Mouse (Mus musculus) embryo, embryonic 10.5 days (tissue): Measurements from ENCODE around the gene Csnk1g2.
"Not testable (repeated sequence)": the region's sequence is repeated elsewhere in the genome, so short reads cannot be mapped to it uniquely, and the experiment has no call there.

Source experiments
- DNase-seq: peaks from one replicate; pipeline ENCODE4 v3.0.0-alpha.2; 2015; ENCODE audit warnings: low spot score

The Csnk1g2 gene

DNA sequence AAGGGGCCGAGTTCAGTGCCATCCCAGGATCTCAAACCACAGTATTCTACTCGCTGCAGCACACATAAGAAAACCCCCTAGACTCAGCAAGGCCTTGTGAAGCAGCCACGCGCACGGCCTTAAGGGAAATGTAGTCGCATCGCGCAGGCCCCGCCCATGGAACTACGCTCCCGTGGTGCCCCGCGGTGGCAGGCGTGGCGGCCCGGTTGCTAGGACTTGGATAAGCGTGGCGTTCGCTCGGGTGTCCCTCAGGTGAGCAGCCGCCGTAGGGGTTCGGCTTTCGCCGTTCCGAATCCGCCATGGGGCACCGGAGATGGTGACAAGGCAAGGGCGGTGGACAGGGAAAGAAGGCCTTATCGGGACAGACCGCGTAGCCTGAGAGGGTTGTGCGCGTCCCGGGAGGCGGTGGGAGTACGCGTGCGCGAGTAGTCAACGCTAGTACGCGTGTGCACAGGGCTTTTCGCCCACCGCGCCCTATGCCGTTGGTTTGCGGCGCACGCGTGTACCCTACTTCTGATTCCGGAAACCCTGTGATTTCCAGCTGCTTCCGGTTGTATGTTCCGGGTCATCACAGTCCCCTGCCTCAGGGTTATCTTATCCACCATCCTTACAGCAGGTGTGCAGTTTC, 19.8 kb upstream of the Csnk1g2 start, which contains the start of the genes Scamp4 and Adat3:
Scamp4 (plus strand) TSS at position 175 of the 628 bp plus-strand sequence.
Adat3 (plus strand) TSS at position 183 of the 628 bp plus-strand sequence.
- peak; percentile 97 for DNase-seq

GRCm38 (mm10) chr10:80603364-80603763, 19.3 kb upstream of the Csnk1g2 start:
- no peak for DNase-seq

- DNase-seq, result no peak
These were observed 18.6 kb upstream of the Csnk1g2 start for GRCm38 (mm10) chr10:80604001-80604509.

GRCm38 (mm10) chr10:80604988-80605387, 17.6 kb upstream of the Csnk1g2 start:
- no peak for DNase-seq

GRCm38 (mm10) chr10:80605721-80606120, 16.9 kb upstream of the Csnk1g2 start, which contains the start of gene Gm49322:
Gene Gm49322 (plus strand): TSS chr10:80606021.
- DNase-seq, result not testable (repeated sequence)

DNA sequence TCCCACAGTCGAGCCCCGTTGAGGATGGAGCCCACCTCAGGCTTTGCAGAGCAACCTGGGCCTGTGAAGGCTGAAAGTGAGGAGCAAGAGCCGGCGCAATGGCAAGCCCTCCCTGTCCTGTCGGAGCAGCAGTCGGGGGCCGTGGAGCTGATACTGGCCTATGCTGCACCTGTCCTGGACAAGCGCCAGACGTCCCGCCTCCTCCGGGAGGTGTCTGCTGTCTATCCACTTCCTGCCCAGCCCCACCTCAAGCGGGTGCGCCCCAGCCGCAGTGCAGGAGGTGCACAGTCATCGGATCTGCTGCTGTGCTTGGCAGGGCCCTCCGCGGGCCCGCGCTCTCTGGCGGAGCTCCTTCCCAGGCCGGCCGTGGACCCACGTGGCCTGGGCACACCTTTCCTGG, 16.3 kb upstream of the Csnk1g2 start:
- DNase-seq, result no peak

DNA sequence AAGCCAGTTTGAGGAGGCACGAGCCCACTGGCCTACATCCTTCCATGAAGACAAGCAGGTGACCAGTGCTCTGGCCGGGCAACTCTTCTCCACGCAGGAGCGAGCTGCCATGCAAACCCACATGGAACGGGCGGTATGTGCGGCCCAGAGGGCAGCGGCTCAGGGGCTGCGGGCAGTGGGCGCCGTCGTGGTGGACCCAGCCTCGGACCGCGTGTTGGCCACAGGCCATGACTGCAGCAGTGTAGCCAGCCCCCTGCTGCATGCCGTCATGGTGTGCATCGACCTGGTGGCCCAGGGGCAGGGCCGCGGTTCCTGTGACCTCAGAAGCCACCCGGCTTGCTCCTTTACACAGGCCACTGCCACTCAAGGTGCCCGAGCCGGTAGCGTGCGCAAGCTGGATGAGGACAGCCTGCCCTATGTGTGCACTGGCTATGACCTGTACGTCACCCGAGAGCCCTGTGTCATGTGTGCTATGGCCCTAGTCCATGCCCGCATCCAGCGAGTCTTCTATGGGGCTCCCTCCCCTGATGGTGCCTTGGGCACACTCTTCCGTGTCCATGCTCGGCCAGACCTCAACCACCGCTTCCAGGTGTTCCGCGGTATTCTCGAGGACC, 15.8 kb upstream of the Csnk1g2 start:
- DNase-seq, result no peak

GRCm38 (mm10) chr10:80608435-80608834, 14.2 kb upstream of the Csnk1g2 start:
- DNase-seq, result no peak

GRCm38 (mm10) chr10:80609269-80609924, 13.2 kb upstream of the Csnk1g2 start:
- DNase-seq, result no peak

DNA sequence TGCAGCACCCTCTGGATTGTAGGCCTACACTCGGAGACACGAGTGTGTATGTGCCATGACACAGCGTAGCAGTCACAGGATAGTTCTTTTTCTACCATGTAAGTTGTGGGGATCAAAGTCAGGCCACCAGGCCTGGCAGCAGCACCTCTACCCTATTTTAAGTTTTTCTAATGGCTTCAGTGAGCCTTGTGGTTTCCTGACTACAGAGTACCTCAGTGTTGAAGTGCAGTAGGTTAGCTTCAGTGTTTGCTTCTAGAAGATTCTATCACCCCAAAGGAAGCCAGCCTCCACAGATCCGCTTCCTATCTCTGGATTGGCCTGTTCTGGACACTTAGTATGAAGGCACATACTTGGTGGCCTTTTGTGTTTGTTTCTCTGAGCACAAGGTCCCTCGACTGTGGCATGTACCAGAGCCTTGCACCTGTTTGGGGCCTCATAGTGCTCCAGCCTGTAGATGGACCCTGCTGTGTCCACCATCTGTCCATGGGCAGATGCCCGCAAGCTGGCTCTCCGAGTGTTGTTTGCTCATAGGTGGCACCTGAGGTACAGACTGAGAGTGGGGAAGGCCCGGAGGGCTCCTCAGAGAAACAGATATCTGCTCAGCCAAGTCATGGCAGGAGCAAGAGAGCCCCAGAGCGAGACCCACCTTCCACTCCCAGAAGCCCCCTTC, 12.4 kb upstream of the Csnk1g2 start:
- no peak for DNase-seq

DNA sequence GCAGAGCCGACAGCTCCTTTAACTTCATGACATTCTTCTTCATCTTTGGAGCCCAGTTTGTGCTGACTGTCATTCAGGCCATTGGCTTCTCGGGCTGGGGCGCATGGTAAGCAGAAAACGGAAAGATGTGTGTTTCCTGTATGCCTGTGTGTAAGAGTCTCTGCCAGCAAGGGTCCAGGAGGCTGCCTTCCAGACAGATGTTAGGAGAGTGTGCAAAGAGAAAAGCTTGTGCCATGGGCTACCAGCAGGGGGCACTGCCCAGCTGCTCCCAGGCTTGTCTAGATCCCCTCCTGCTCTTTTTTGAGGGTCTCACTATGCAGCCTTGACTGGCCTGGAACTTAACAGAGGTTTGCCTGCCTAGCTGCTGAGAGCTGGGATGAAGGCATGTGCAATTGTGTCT, 11.6 kb upstream of the Csnk1g2 start:
- DNase-seq, result peak; percentile 70

DNA sequence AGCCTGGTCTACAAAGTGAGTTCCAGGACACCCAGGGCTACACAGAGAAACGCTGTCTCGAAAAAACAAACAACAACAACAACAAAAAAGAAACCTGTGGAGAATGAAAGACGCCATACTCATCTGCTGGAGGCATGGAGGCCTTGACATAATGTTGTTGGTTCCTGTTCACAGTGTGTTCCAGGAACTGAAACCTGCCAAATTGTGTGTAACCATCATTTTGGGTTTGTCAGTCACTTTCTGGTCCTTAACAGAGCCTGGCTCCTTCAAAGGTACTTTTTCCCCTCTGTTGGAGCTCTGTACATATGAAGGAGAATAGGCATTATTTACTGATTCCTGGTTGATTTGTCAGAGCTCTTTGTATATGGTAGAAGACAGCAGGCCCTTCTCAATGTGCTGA, 10.7 kb upstream of the Csnk1g2 start:
- DNase-seq, result no peak

DNA sequence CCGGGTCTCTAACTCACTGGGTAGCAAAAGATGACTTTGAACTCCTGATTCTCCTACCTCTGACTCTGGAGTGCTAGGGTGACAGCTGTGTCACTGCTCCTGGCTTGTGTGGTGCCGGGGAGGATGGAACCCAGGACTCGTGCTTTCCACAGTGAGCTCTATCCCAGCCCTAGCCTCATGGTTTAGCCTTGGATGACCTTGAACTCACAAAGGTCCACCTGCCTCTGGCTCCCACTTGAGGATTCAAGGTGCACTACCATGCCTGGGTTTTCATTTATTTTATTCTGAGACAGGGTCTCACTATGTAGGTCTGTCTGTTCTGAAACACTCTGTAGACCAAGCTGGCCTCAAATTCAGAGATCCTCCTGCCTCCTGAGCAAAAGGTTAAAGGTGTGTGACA, 8.8 kb upstream of the Csnk1g2 start:
- no peak for DNase-seq

DNA sequence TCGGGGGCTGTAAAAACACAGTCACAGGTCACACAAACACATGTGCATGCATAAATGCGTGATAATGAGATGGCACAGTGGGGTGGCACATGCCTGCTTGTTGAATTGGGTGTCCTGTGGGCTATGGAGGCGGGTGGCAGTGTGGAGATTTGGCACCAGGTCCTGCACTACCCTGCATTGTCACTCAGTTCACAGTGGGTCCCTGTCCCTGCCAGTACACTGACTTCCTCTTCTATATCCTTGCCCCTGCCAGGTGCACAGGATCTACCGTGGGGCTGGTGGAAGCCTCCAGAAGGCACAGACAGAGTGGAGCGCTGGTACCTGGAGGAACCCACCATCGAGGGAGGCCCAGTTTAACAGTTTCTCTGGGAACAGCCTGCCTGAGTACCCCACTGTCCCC, 8.3 kb upstream of the Csnk1g2 start:
- no peak for DNase-seq

DNA sequence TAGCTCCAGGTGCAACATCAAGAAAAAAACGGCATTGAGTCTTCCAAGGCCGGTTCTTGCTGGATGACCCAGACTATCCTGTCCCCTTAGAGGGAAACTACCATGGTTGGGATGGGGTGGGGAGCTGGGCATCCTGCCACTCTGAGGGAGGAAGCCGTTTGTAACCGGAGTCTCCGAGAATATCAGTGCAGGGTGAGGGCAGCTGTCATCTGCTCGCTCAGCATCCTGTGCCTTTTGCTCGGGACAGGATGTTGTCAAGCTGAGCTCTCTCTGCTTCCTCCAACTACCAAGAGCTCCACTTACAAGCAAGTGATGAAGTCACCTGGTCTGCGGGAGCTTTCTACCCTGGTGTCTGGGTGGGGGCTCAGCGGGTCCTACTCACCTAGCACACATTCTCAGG, 4.5 kb upstream of the Csnk1g2 start:
- no peak for DNase-seq

DNA sequence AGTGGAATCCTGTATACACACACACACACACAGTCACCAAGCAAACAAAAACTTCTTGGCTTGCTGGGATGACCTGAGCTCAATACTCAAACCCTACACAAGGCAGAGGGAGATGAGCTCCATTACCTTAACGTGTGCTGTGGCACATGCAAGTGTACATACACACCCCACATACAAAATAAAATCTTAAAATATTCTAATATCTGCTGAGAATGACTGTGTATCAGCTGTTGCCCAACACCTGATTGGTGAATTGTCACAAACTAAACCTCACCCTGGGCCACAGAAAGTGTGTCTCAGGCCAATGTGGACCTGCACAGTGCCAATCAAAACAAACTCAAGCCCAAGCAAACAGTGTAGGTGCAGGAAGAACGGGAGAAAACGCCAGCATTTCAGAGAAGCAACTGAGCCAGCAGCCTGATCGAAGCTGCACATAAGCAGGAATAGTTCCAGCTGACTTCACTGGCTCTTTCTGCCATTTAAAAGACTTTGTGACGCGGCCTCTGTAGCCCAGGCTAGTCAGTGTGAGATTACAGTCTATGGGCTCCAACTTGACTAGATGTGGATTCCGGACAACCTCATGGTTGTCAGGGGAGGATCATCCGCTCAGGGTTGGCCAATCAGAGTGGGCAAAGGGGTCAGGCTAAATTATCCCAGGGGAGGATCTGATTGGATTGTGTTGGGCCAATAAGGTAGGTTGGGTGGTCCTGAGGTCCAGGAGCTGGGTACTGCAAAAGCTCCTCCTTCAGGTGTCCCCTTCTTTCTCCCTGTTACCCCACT, 3.0 kb upstream of the Csnk1g2 start:
- DNase-seq, result peak; percentile 54

DNA sequence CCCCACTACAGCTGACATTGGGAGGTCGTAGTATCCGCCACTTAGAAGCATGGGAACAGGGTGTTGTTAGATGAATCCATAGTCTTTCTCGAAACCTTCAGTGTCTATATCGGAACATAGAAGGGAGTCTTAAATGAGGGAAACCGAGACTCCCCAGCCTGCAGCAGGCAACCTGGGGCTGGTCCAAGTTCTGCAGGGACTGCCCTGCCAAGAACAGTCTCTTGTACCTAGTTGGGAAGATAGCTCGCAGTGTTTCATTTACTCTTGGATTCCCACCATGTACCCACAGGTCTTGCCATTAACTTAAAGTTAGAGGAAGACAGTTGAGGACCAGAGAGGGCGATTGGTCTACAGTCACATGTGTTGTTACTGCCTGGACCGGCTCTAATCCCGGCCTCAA, 2.3 kb upstream of the Csnk1g2 start:
- DNase-seq, result no peak

GRCm38 (mm10) chr10:80620796-80621689, 1.6 kb upstream of the Csnk1g2 start:
- no peak for DNase-seq

GRCm38 (mm10) chr10:80621690-80621939, 1.0 kb upstream of the Csnk1g2 start:
- DNase-seq, result no peak

DNA sequence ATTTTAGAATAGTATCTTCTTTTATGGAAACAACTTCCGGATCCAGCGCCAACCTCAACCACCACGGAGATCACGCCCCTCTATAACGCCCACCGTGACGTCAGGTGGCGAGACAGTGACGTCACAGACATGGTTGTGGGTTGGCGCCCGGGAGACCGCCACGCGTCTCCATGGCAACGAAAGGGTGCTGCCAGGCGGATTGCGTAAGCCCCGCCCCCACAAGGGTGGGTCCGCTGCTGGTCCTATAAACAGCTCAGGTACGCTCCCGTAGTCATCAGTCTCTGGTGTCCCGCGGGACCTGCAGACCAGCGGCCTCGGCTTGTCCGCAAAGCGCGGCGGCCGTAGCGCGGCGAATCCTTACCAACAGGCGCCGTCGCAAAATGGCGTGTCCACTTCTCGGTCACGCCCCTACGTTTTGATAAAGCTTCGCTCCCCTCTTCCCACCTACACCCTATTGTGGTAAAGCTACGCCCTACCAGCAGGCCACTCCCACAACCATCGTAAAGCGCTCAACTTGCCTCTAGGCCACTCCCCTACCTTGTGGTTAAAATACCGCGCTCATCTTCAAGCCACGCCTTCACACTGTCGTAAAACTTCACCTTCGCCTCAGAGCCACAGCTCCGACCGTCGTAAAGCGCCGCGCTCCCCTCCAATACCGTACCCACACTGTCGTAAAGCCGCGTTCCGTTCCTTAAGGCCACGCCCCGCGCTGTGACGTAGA, 538 bp upstream of the Csnk1g2 start:
- DNase-seq, result peak; percentile 100
